Mouse (Mus musculus) embryonic facial prominence, embryonic 11.5 days (tissue): ENCODE measurements around the gene Ddx46. TPM values are rescaled to one million over a fixed set of nuclear protein-coding genes. Genes with fewer than 3 reads are reported as not detected.

Experiments
- ATAC-seq: fragments of 200-750 bp; cut with Nextera tagmentation; replicated peaks from 2 replicates; pipeline ENCODE4 v1.8.0; 2017; ENCODE audit warnings: low read depth; ENCODE audit not compliant: insufficient number of reproducible peaks, low FRiP score, low TSS enrichment
- DNase-seq: peaks from one replicate; pipeline ENCODE4 v3.0.0-alpha.2; 2015; ENCODE audit warnings: low spot score
- H3K27ac ChIP-seq: fragments of 300-500 bp; sonication (generic); replicated peaks from 2 replicates; pipeline ENCODE4 v1.5.1; 2014; ENCODE audit warnings: mild to moderate bottlenecking, low read depth, low read length, control low read depth
- H3K27me3 ChIP-seq: fragments of 300-500 bp; sonication (generic); 2 replicates; pipeline ENCODE4 v1.6.1; 2014; ENCODE audit warnings: mild to moderate bottlenecking, low read length, moderate library complexity, mixed read lengths; ENCODE audit not compliant: control insufficient read depth, insufficient read depth
- H3K36me3 ChIP-seq: fragments of 300-500 bp; sonication (generic); replicated peaks from 2 replicates; pipeline ENCODE4 v1.6.1; 2014; ENCODE audit warnings: low read depth, mild to moderate bottlenecking, low read length, moderate library complexity, mixed read lengths; ENCODE audit not compliant: control insufficient read depth, insufficient read depth
- H3K4me1 ChIP-seq: fragments of 300-500 bp; sonication (generic); 2 replicates; pipeline ENCODE4 v1.6.1; 2014; ENCODE audit warnings: low read length, mixed read lengths; ENCODE audit not compliant: control insufficient read depth, insufficient read depth
- H3K4me2 ChIP-seq: fragments of 300-500 bp; sonication (generic); 2 replicates; pipeline ENCODE4 v1.6.1; 2014; ENCODE audit warnings: low read depth, mild to moderate bottlenecking, control low read depth, low read length, moderate library complexity
- H3K4me3 ChIP-seq: fragments of 300-500 bp; sonication (generic); 2 replicates; pipeline ENCODE4 v1.5.1; 2014; ENCODE audit warnings: low read depth, low read length, control low read depth
- H3K9ac ChIP-seq: fragments of 300-500 bp; sonication (generic); replicated peaks from 2 replicates; pipeline ENCODE4 v1.6.1; 2014; ENCODE audit warnings: mild to moderate bottlenecking, control low read depth, low read length
- H3K9me3 ChIP-seq: fragments of 300-500 bp; sonication (generic); replicated peaks from 2 replicates; pipeline ENCODE4 v1.6.1; 2016; ENCODE audit warnings: mild to moderate bottlenecking, low read length, inconsistent platforms, mixed read lengths; ENCODE audit not compliant: control insufficient read depth
- WGBS: fragments of 180-500 bp; shearing (Covaris S2); extraction: QIAGEN DNeasy Blood & Tissue Kit; methylation state at CpG from one replicate; pipeline ENCODE4 v1.1.7; 2014; 5-methylcytosine and 5-hydroxymethylcytosine counted together
- polyA plus RNA-seq: library from polyadenylated mRNA; unstranded; fragments of >200 nt; fragmentation: Nextera tagmentation; extraction: Ambion mirVana; gene quantifications from 2 replicates; pipeline ENCODE4 v1.2.1, GENCODE M21; 2014

The Ddx46 gene
- polyA plus RNA-seq: 54.1 and 58.0 TPM in 2 replicates

- 7% methylated on average over 30 of the region's 30 CpGs for WGBS
- H3K4me3 ChIP-seq: peak within 1 kb of the TSS; percentile 98
These were observed at the start of gene Ddx46 for GRCm38 (mm10) chr13:55634639-55635127. Gene Ddx46 (plus strand): TSS chr13:55635027.

DNA sequence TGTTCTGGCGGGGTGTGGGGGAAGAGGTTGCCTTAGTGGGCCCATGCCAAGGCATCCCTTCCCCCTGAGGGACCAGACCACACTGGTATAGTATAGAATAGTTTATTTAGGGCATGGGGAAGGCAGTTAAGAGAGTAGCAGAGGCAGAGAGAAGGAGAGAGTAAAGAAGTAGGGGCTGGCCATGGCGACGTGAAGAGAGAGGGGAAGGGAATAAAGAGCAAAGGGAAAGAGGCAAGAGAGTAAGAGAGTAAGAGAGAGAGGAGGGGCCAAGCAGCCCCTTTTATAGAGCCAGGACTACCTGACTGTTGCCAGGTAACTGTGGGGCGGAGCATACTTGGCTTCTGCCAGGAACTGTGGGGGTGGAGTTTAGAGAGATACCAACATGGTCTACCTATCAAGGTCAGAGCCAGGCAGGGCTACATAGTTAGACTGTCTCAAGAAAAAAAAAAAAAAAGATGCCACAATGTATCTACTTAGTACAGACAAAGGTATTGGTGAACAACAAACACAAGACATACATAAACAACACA, 42.8 kb upstream of the Ddx46 start:
- no peaks in the 10 kb centered on the region; the same call in 1 of the 2 replicates for H3K4me1 ChIP-seq
- H3K27me3 ChIP-seq: no peaks in the 10 kb centered on the region
- no peak for ATAC-seq
- H3K4me2 ChIP-seq: no peak overlapping the region
- no peak overlapping the region for H3K9ac ChIP-seq
- WGBS: 71% methylated on average over 4 of the region's 4 CpGs
- H3K9me3 ChIP-seq: no peaks in the 10 kb centered on the region
- no peak overlapping the region for H3K4me3 ChIP-seq
- no peak for DNase-seq
- H3K36me3 ChIP-seq: peaks cover 7% of the 10 kb centered on the region
- no peak overlapping the region for H3K27ac ChIP-seq

More at GRCm38 (mm10) chr13:55634639-55635127, at the start of gene Ddx46:
- ATAC-seq (peak; percentile 86), DNase-seq (peak; percentile 93)
- Histone ChIP-seq H3K27ac (no peak within 1 kb of the TSS), H3K9ac (peak within 1 kb of the TSS; percentile 91), H3K4me1 (no peaks in the 10 kb centered on the region), H3K36me3 (peaks cover 7% of the 10 kb centered on the region), H3K27me3 (no peaks in the 10 kb centered on the region), H3K9me3 (no peaks in the 10 kb centered on the region), H3K4me2 (peak within 1 kb of the TSS; percentile 78)

GRCm38 (mm10) chr13:55592512-55593253, 42.1 kb upstream of the Ddx46 start:
- H3K4me2 ChIP-seq: peak overlapping the region; percentile 49
- no peaks in the 10 kb centered on the region for H3K27me3 ChIP-seq
- H3K9ac ChIP-seq: peak overlapping the region; percentile 87
- H3K4me3 ChIP-seq: peak overlapping the region; percentile 87
- H3K4me1 ChIP-seq: no peaks in the 10 kb centered on the region; the same call in 1 of the 2 replicates
- H3K9me3 ChIP-seq: no peaks in the 10 kb centered on the region
- H3K27ac ChIP-seq: 0 out of 2 replicates have a peak overlapping the region, but pooled peaks have one; percentile 47
- 5% methylated on average over 29 of the region's 29 CpGs for WGBS
- ATAC-seq (peak; percentile 99), DNase-seq (peak; percentile 98)
- H3K36me3 ChIP-seq: peaks cover 8% of the 10 kb centered on the region

DNA sequence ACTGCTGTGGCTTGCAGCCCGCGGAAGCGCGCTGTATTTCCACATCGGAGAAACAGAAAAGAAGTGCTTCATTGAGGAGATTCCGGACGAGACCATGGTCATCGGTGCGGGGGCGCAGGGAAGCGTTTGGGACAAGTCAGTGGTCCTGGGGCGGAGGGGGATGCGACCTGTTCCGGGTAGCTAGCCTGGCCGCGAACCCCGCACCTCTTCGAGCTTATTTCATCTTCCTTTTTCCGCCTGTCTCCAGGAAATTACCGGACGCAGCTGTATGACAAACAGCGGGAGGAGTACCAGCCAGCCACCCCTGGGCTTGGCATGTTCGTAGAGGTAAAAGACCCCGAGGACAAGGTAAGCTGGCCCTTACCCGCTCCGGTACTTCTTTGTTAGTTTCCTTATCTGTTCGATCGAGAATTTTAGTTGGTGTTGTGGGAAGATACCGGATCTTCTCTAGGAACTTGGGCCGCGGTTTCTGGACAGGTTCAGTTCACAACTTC, 41.5 kb upstream of the Ddx46 start:
- no peaks in the 10 kb centered on the region; the same call in 1 of the 2 replicates for H3K4me1 ChIP-seq
- peaks cover 8% of the 10 kb centered on the region for H3K36me3 ChIP-seq
- peak overlapping the region; percentile 87 for H3K4me3 ChIP-seq
- DNase-seq (no peak), ATAC-seq (peak; percentile 51)
- peak overlapping the region; percentile 87 for H3K9ac ChIP-seq
- peak overlapping the region; percentile 47; the same call in 1 of the 2 replicates for H3K27ac ChIP-seq
- peak overlapping the region; percentile 49 for H3K4me2 ChIP-seq
- no peaks in the 10 kb centered on the region for H3K27me3 ChIP-seq
- H3K9me3 ChIP-seq: no peaks in the 10 kb centered on the region
- WGBS: under 1% methylated on average over 31 of the region's 31 CpGs

DNA sequence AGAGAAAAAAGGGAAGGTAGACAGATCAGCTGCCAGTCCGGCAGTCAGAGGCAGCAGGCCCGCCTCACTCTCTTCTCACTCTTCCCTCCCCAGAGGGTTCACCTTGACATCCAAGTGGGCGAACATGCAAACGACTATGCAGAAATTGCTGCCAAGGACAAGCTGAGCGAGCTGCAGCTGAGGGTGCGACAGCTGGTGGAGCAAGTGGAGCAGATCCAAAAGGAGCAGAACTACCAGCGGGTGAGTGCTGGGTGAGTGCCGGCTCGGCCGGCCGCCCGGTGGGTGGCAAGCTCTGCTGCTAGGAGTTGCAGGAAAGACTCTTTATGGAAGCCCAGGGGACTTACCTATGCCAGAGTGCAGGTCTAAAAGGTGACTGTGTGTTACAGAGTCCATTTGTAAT, 39.5 kb upstream of the Ddx46 start:
- Histone ChIP-seq H3K36me3 (peaks cover 8% of the 10 kb centered on the region), H3K27ac (no peak overlapping the region), H3K9me3 (no peaks in the 10 kb centered on the region), H3K27me3 (no peaks in the 10 kb centered on the region), H3K9ac (no peak overlapping the region), H3K4me1 (peaks cover 2% of the 10 kb centered on the region), H3K4me2 (no peak overlapping the region), H3K4me3 (no peak overlapping the region)
- no peak for ATAC-seq
- WGBS: 85% methylated on average over 12 of the region's 12 CpGs
- DNase-seq: no peak

DNA sequence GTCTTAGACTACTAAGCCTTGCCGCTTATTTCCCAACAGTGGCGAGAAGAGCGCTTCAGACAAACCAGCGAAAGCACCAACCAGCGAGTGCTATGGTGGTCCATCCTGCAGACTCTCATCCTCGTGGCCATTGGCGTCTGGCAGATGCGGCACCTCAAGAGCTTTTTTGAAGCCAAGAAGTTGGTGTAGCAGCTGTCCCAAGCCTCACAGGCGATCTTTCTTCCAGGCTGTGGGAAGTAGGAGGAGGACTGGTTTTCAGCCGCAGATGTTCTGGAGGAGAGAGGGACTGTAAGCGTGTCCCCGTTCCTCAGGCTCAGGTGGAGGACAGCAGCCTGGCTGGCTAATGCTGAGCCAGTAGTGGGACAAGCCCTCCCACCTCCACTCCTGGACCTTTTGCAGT, 38.0 kb upstream of the Ddx46 start:
- peaks cover 8% of the 10 kb centered on the region for H3K36me3 ChIP-seq
- H3K27me3 ChIP-seq: no peaks in the 10 kb centered on the region
- DNase-seq (no peak), ATAC-seq (no peak)
- H3K9ac ChIP-seq: no peak overlapping the region
- no peak overlapping the region for H3K4me3 ChIP-seq
- WGBS: 93% methylated on average over 12 of the region's 12 CpGs
- peaks cover 2% of the 10 kb centered on the region for H3K4me1 ChIP-seq
- H3K27ac ChIP-seq: no peak overlapping the region
- no peak overlapping the region for H3K4me2 ChIP-seq
- no peaks in the 10 kb centered on the region for H3K9me3 ChIP-seq

DNA sequence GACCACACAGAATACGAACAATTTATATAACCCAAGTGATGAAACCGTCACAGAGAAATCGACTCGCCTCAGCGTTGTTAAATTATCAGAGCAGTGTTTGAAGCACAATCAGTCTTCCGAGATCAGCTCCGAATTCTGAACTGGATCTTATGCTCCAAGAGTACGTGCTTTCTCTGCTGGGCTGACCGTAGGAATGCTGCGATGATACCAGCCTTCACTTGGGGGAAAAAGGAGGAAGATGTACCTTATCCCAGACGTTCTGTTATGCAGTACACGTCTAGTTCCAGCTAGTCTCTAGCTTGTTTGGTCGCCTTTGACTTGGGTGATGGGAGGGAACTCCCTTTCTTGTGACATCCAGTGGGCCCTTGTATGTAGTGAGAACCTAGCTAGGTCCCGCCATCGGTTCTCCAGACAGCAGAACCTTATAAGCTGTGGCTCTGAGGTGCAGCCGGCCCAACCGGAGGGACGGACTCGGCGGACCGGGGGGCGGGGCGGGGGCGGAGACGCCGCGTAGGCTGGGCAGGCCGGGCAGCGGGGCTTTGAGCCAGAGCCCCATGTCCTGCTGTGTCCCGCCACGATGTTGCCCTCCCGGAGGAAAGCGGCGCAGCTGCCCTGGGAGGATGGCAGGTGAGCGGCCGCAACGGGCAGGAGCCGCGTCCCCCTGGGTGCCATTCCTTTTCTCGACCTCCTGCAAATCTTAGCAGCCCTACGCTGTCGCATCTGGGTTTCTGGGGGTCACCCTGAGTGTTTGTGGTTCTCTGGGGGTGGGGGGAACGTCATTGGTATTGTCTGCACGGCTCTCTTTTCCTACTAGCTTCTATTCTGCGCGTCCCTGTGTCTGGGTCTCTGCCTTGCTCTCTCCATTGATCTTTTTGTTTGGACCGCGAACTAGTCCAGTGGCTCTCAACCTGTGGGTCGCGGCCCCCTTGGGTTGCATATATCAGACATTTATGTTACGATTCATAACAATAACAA, 35.0 kb upstream of the Ddx46 start, which contains the start of gene B4galt7:
Gene B4galt7, plus strand, starts transcription at position 331 of the 975 bp plus-strand sequence.
- H3K36me3 ChIP-seq: peaks cover 8% of the 10 kb centered on the region

More for the DNA sequence above, 35.0 kb upstream of the Ddx46 start, which contains the start of gene B4galt7:
- H3K9me3 ChIP-seq: no peaks in the 10 kb centered on the region
- H3K4me3 ChIP-seq: peak within 1 kb of the TSS; percentile 51
- H3K4me1 ChIP-seq: peaks cover 2% of the 10 kb centered on the region; the same call in 1 of the 2 replicates
- 10% methylated on average over 49 of the region's 51 CpGs for whole genome bisulfite sequencing
- DNase-seq (peak; percentile 83), ATAC-seq (peak; percentile 79)
- no peaks in the 10 kb centered on the region for H3K27me3 ChIP-seq
- H3K9ac ChIP-seq: peak within 1 kb of the TSS; percentile 61
- no peak within 1 kb of the TSS for H3K27ac ChIP-seq
- peak within 1 kb of the TSS; percentile 38 for H3K4me2 ChIP-seq
